Mouse (Mus musculus): Measurements from ENCODE around the gene Ceacam10. TPM values are rescaled to one million over a fixed set of nuclear protein-coding genes. Genes with fewer than 3 reads are reported as not detected.
"Not testable (repeated sequence)": the region's sequence is repeated elsewhere in the genome, so short reads cannot be mapped to it uniquely, and the experiment has no call there.

The Ceacam10 gene
- 0.21 TPM in 1 of 2 replicates, not detected in the other for polyA plus RNA-seq (2016; fragmentation: Nextera tagmentation; extraction: Ambion mirVana)

DNA sequence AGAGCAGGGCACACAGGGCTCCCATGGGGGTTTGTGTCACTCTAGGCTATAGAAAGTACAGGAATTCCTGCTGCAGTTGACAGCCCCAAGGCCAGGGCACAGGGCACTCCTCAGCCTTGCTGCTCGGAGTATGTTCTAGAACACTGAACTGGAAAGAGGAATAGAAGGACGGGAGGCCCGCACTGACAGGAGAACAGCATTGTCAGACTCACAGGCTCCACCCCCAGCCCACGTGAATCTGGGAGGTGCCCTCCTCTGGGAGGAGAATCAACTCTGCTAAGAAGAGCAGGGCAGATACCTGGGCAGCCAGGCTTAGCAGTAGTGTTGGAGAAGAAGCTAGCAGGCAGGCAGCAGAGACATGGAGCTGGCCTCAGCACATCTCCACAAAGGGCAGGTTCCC, at the start of gene Ceacam10:
Gene Ceacam10, plus strand, starts transcription at position 289 of the 400 bp plus-strand sequence.
- H3K27ac ChIP-seq; H3K9me3 ChIP-seq; H3K4me1 ChIP-seq (replicated peaks); H3K4me3 ChIP-seq; DNase-seq (ENCODE audit: low spot score); H3K36me3 ChIP-seq; H3K27me3 ChIP-seq (ENCODE audit: insufficient read depth, poor library complexity, severe bottlenecking): not testable (repeated sequence)
- WGBS: 47% methylated on average over 4 of the region's 4 CpGs

- peaks cover 3% of the 10 kb centered on the region; the same call in 1 of the 2 replicates for H3K9me3 ChIP-seq
- peak overlapping the region; percentile 29 for H3K4me3 ChIP-seq
- no peaks in the 10 kb centered on the region for H3K36me3 ChIP-seq
- H3K27ac ChIP-seq: no peak overlapping the region
- WGBS: 17% methylated on average over 17 of the region's 17 CpGs
- H3K4me1 ChIP-seq (replicated peaks): peaks cover 8% of the 10 kb centered on the region
- DNase-seq (ENCODE audit: low spot score): peak; percentile 59
- no peaks in the 10 kb centered on the region for H3K27me3 ChIP-seq (ENCODE audit: insufficient read depth, poor library complexity, severe bottlenecking)
Measured at GRCm38 (mm10) chr7:24735970-24736670, 40.9 kb upstream of the Ceacam10 start.

GRCm38 (mm10) chr7:24750695-24751094, 26.3 kb upstream of the Ceacam10 start:
- no peak overlapping the region; the same call in 1 of the 2 replicates for H3K27ac ChIP-seq
- H3K36me3 ChIP-seq: no peaks in the 10 kb centered on the region
- H3K4me1 ChIP-seq (replicated peaks): peaks cover 9% of the 10 kb centered on the region
- WGBS: 61% methylated on average over 4 of the region's 4 CpGs
- no peaks in the 10 kb centered on the region for H3K9me3 ChIP-seq
- DNase-seq (ENCODE audit: low spot score): no peak
- H3K4me3 ChIP-seq: no peak overlapping the region
- H3K27me3 ChIP-seq (ENCODE audit: insufficient read depth, poor library complexity, severe bottlenecking): no peaks in the 10 kb centered on the region

DNA sequence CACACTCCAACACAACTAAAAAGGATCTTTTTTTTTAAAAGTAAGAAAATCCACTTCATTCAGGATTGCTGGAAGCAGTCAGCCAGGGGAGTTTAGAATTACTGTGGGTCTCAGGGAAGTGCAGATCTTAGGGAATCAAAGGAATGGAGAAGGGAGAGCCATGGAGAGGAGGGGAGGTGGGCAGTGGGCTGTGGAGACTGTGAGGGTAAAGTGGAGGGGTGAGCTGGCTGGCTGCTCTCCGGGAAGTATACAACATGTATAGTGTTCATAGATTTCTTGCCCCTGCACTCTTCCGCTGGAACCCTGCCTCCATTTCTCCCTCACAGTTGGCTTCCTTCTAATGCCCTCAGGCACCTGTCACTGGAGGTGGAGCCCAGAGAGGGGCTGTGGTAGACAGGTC, 25.4 kb upstream of the Ceacam10 start:
- no peaks in the 10 kb centered on the region for H3K36me3 ChIP-seq
- 85% methylated on average over 2 of the region's 2 CpGs for WGBS

GRCm38 (mm10) chr7:24753476-24753875, 23.5 kb upstream of the Ceacam10 start:
- Histone ChIP-seq H3K27me3 (ENCODE audit: insufficient read depth, poor library complexity, severe bottlenecking) (no peaks in the 10 kb centered on the region), H3K4me1 (replicated peaks) (peaks cover 9% of the 10 kb centered on the region), H3K36me3 (no peaks in the 10 kb centered on the region), H3K9me3 (no peaks in the 10 kb centered on the region), H3K27ac (no peak overlapping the region), H3K4me3 (no peak overlapping the region)
- WGBS: 82% methylated on average over 5 of the region's 5 CpGs
- no peak for DNase-seq (ENCODE audit: low spot score)

More for the DNA sequence above, 25.4 kb upstream of the Ceacam10 start:
- H3K4me1 ChIP-seq (replicated peaks): peaks cover 9% of the 10 kb centered on the region
- H3K9me3 ChIP-seq: no peaks in the 10 kb centered on the region
- no peaks in the 10 kb centered on the region for H3K27me3 ChIP-seq (ENCODE audit: insufficient read depth, poor library complexity, severe bottlenecking)
- H3K4me3 ChIP-seq: no peak overlapping the region
- no peak overlapping the region for H3K27ac ChIP-seq
- no peak for DNase-seq (ENCODE audit: low spot score)

- Histone ChIP-seq H3K27ac (no peak overlapping the region), H3K36me3 (no peaks in the 10 kb centered on the region), H3K27me3 (ENCODE audit: insufficient read depth, poor library complexity, severe bottlenecking) (no peaks in the 10 kb centered on the region), H3K9me3 (no peaks in the 10 kb centered on the region), H3K4me1 (replicated peaks) (no peaks in the 10 kb centered on the region; the same call in 1 of the 2 replicates), H3K4me3 (no peak overlapping the region)
- DNase-seq (ENCODE audit: low spot score): no peak
- 92% methylated on average over 1 of the region's 1 CpGs for WGBS
Measured at GRCm38 (mm10) chr7:24758520-24758919, 18.5 kb upstream of the Ceacam10 start.

- no peak within 1 kb of the TSS for H3K4me3 ChIP-seq
- H3K36me3 ChIP-seq: no peaks in the 10 kb centered on the region
- DNase-seq (ENCODE audit: low spot score): no peak
- no peak within 1 kb of the TSS for H3K27ac ChIP-seq
- no peaks in the 10 kb centered on the region for H3K9me3 ChIP-seq
- WGBS: 79% methylated on average over 6 of the region's 6 CpGs
- H3K27me3 ChIP-seq (ENCODE audit: insufficient read depth, poor library complexity, severe bottlenecking): no peaks in the 10 kb centered on the region
- H3K4me1 ChIP-seq (replicated peaks): no peaks in the 10 kb centered on the region; the same call in 1 of the 2 replicates
Measured at GRCm38 (mm10) chr7:24760211-24760610, 16.8 kb upstream of the Ceacam10 start, which contains the start of gene Cd177. Gene Cd177, minus strand, starts transcription at chr7:24760311.

- Histone ChIP-seq H3K9me3 (no peaks in the 10 kb centered on the region), H3K4me1 (replicated peaks) (no peaks in the 10 kb centered on the region; the same call in 1 of the 2 replicates), H3K4me3 (no peak overlapping the region), H3K27me3 (ENCODE audit: insufficient read depth, poor library complexity, severe bottlenecking) (no peaks in the 10 kb centered on the region), H3K36me3 (no peaks in the 10 kb centered on the region), H3K27ac (no peak overlapping the region)
- DNase-seq (ENCODE audit: low spot score): no peak
- 77% methylated on average over 6 of the region's 6 CpGs for WGBS
Measured at GRCm38 (mm10) chr7:24761161-24761560, 15.8 kb upstream of the Ceacam10 start.

- Histone ChIP-seq H3K9me3 (no peaks in the 10 kb centered on the region), H3K36me3 (no peaks in the 10 kb centered on the region), H3K27ac (no peak overlapping the region), H3K4me3 (no peak overlapping the region), H3K4me1 (replicated peaks) (peaks cover 2% of the 10 kb centered on the region; the same call in 1 of the 2 replicates), H3K27me3 (ENCODE audit: insufficient read depth, poor library complexity, severe bottlenecking) (no peaks in the 10 kb centered on the region)
- WGBS: 89% methylated on average over 8 of the region's 8 CpGs
- no peak for DNase-seq (ENCODE audit: low spot score)
Measured at GRCm38 (mm10) chr7:24762574-24762973, 14.4 kb upstream of the Ceacam10 start.

- DNase-seq (ENCODE audit: low spot score): no peak
- H3K4me3 ChIP-seq: no peak overlapping the region
- no peak overlapping the region for H3K27ac ChIP-seq
- peaks cover 8% of the 10 kb centered on the region; the same call in 1 of the 2 replicates for H3K4me1 ChIP-seq (replicated peaks)
- H3K27me3 ChIP-seq (ENCODE audit: insufficient read depth, poor library complexity, severe bottlenecking): no peaks in the 10 kb centered on the region
- no peaks in the 10 kb centered on the region for H3K36me3 ChIP-seq
- 0 out of 2 replicates have a peak, but pooled peaks cover 3% of the 10 kb centered on the region for H3K9me3 ChIP-seq
Measured at GRCm38 (mm10) chr7:24771361-24771760, 5.6 kb upstream of the Ceacam10 start.

GRCm38 (mm10) chr7:24773942-24774535, 3.0 kb upstream of the Ceacam10 start:
- no peaks in the 10 kb centered on the region for H3K27me3 ChIP-seq (ENCODE audit: insufficient read depth, poor library complexity, severe bottlenecking)
- H3K4me3 ChIP-seq: no peak overlapping the region
- DNase-seq (ENCODE audit: low spot score): no peak
- 0 out of 2 replicates have a peak, but pooled peaks cover 3% of the 10 kb centered on the region for H3K9me3 ChIP-seq
- WGBS: 59% methylated on average over 3 of the region's 3 CpGs
- H3K27ac ChIP-seq: no peak overlapping the region
- 0 out of 2 replicates have a peak, but pooled peaks cover 2% of the 10 kb centered on the region for H3K4me1 ChIP-seq (replicated peaks)
- H3K36me3 ChIP-seq: no peaks in the 10 kb centered on the region

GRCm38 (mm10) chr7:24776145-24776544, 861 bp upstream of the Ceacam10 start:
- Histone ChIP-seq H3K9me3 (no peaks in the 10 kb centered on the region), H3K36me3 (no peaks in the 10 kb centered on the region), H3K27me3 (ENCODE audit: insufficient read depth, poor library complexity, severe bottlenecking) (no peaks in the 10 kb centered on the region), H3K27ac (no peak overlapping the region), H3K4me1 (replicated peaks) (0 out of 2 replicates have a peak, but pooled peaks cover 2% of the 10 kb centered on the region), H3K4me3 (no peak overlapping the region)
- DNase-seq (ENCODE audit: low spot score): no peak
- 77% methylated on average over 2 of the region's 2 CpGs for WGBS

DNA sequence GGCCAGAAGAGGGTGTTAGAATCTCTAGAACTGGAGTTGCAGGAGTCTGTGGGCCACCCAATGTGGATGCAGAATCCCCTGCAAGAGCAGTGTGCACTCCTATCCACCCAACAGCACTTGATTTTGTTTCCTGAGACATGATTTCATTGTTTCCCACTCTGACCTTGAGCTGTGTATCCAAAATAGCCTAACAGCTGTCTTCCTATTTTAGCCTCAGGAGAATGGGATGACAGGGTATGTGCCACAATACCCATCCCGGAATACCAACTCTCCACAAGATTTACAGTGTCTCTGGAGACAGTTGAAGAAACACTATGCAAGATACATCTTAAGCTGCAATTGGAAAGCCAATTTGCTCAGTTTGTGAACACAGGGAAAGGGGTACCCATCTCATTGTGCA, 20.9 kb downstream of the Ceacam10 start:
- no peaks in the 10 kb centered on the region for H3K36me3 ChIP-seq
- no peak overlapping the region for H3K27ac ChIP-seq
- H3K9me3 ChIP-seq: peaks cover 20% of the 10 kb centered on the region
- 86% methylated on average over 1 of the region's 1 CpGs for WGBS
- H3K27me3 ChIP-seq (ENCODE audit: insufficient read depth, poor library complexity, severe bottlenecking): no peaks in the 10 kb centered on the region
- H3K4me3 ChIP-seq: no peak overlapping the region
- DNase-seq (ENCODE audit: low spot score): no peak
- H3K4me1 ChIP-seq (replicated peaks): no peaks in the 10 kb centered on the region
